Mouse (Mus musculus) heart, adult 2 months (tissue): ENCODE data around the gene Ldb3.

Source experiments
- CTCF ChIP-seq: fragments of 200-600 bp; IDR thresholded peaks from 2 replicates; pipeline ENCODE4 v1.8.1; 2022; ENCODE audit warnings: antibody characterized with exemption, mild to moderate bottlenecking, moderate library complexity
- POLR2A ChIP-seq: fragments of 200-500 bp; IDR thresholded peaks from 2 replicates; pipeline ENCODE4 v1.6.1; 2011; ENCODE audit warnings: mild to moderate bottlenecking, low read depth, low read length, control low read depth; ENCODE audit not compliant: insufficient read depth

DNA sequence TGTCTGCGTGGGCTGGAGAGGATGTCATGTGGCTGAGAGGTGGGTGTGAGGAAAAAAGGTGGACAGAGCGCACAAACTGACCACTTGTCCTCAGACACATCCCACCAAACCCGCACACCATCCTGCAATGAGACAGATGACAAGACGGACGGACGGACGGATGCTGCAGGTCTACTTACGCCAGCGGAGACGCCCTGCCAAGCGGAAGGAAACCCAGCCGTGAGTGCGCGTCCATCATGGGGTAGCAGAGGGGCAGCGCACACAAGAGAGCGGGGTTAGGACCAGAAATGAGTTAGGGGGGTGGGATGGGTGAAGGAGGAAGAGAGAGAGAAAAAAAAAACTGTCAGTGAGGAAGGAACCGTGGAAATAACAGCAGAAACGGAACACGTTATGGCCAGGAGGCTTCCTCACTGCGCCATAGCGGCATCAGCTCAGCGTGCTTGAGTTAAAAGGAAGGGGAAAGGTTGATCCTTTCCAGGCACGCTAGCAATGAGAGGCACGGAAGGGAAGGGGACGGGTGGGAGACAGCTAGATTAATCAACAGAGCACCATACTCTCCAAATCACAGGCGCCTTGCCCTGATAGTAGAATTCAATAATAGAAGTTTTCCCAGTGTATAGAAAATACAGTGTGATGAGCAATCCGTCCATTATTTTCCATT lies 18.8 kb downstream of the Ldb3 start:
- TF ChIP-seq POLR2A (peak; percentile 90), CTCF (no peak)
